Mouse (Mus musculus) forebrain, embryonic 15.5 days (tissue): ENCODE results near the gene Ppp1r32. TPM values are rescaled to one million over a fixed set of nuclear protein-coding genes. Genes with fewer than 3 reads are reported as not detected.

ENCODE experiments used
- ATAC-seq: fragments of 200-750 bp; cut with Nextera tagmentation; replicated peaks from 2 replicates; pipeline ENCODE4 v1.8.0; 2017; ENCODE audit warnings: mild to moderate bottlenecking, moderate TSS enrichment, moderate library complexity
- H3K27ac ChIP-seq: fragments of 300-500 bp; sonication (generic); replicated peaks from 2 replicates; pipeline ENCODE4 v1.5.1; 2015; ENCODE audit warnings: mild to moderate bottlenecking, inconsistent platforms
- H3K27me3 ChIP-seq: fragments of 300-500 bp; sonication (generic); 2 replicates; pipeline ENCODE4 v1.6.1; 2015; ENCODE audit warnings: inconsistent platforms
- H3K36me3 ChIP-seq: fragments of 300-500 bp; sonication (generic); 2 replicates; pipeline ENCODE4 v1.6.1; 2015; ENCODE audit warnings: mild to moderate bottlenecking, inconsistent platforms
- H3K4me1 ChIP-seq: fragments of 300-500 bp; sonication (generic); 2 replicates; pipeline ENCODE4 v1.6.1; 2015; ENCODE audit warnings: inconsistent platforms
- H3K4me2 ChIP-seq: fragments of 300-500 bp; sonication (generic); replicated peaks from 2 replicates; pipeline ENCODE4 v1.6.1; 2015; ENCODE audit warnings: mild to moderate bottlenecking, inconsistent platforms
- H3K4me3 ChIP-seq: fragments of 300-500 bp; sonication (generic); 2 replicates; pipeline ENCODE4 v1.5.1; 2015; ENCODE audit warnings: mild to moderate bottlenecking, inconsistent platforms
- H3K9ac ChIP-seq: fragments of 300-500 bp; sonication (generic); replicated peaks from 2 replicates; pipeline ENCODE4 v1.6.1; 2015; ENCODE audit warnings: mild to moderate bottlenecking, inconsistent platforms
- H3K9me3 ChIP-seq: fragments of 300-500 bp; sonication (generic); 2 replicates; pipeline ENCODE4 v1.6.1; 2016; ENCODE audit warnings: inconsistent platforms
- WGBS: fragments of 180-500 bp; shearing (Covaris S2); methylation state at CpG from one replicate; pipeline ENCODE4 v1.1.7; 2015; ENCODE audit warnings: mixed read lengths; 5-methylcytosine and 5-hydroxymethylcytosine counted together
- polyA plus RNA-seq: library from polyadenylated mRNA; unstranded; fragments of >200 nt; fragmentation: Nextera tagmentation; extraction: Ambion mirVana; gene quantifications from 2 replicates; pipeline ENCODE4 v1.2.1, GENCODE M21; 2015

Gene Ppp1r32
- polyA plus RNA-seq, 1 experiment from 2014 or later, result 3.0 TPM

DNA sequence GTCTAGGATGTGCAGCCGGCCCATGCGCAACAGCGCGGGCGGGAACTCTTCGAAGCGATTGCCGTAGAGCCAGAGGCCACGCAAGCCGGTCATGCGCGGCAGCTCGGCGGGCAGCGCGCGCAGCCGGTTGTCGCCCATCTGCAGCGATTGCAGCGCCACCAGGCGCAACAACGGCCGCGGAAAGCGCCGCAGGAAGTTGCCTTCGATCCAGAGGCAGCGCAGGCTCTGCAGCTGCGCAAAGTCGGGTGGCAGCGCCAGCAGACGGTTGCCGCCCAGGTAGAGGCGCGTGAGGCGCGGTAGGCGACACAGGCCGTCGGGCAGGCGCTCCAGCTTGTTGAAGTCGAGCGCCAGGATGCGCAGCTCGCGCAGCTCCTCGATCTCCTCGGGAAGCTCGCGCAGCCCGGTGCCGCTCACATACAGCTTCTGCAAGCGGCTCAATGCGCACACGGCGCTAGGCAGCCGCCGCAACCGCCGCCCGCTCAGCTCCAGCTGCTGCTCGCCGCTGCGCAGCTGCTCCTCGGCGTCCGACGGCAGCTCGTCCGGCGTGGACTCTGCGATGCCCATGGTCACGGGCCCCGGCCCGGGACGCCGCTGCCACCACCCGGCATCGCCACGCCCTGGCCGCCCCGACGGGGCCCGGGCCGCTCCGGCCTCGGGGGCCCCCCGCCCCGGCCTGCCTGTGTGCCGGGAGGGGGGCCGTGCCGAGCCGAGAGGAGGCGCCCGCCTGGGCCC, 25.8 kb downstream of the Ppp1r32 start, which contains the start of gene Lrrc10b:
Lrrc10b (minus strand) TSS at position 722 of the 732 bp plus-strand sequence.
- Histone ChIP-seq H3K9me3 (no peaks in the 10 kb centered on the region), H3K4me3 (peak within 1 kb of the TSS; percentile 52), H3K4me2 (peak within 1 kb of the TSS; percentile 85), H3K9ac (peak within 1 kb of the TSS; percentile 41), H3K4me1 (peaks cover 24% of the 10 kb centered on the region), H3K27me3 (peaks cover 60% of the 10 kb centered on the region), H3K27ac (peak within 1 kb of the TSS; percentile 59), H3K36me3 (no peaks in the 10 kb centered on the region)
- ATAC-seq, result peak; percentile 77
- WGBS, result under 1% methylated on average over 89 of the region's 96 CpGs

- 71% methylated on average over 3 of the region's 3 CpGs for WGBS
- H3K36me3 ChIP-seq, result no peaks in the 10 kb centered on the region
- H3K4me2 ChIP-seq, result no peak overlapping the region
- H3K9me3 ChIP-seq, result no peaks in the 10 kb centered on the region
- H3K27me3 ChIP-seq, result peaks cover 54% of the 10 kb centered on the region
- H3K4me1 ChIP-seq, result peaks cover 24% of the 10 kb centered on the region
- H3K27ac ChIP-seq, result no peak overlapping the region
- H3K9ac ChIP-seq, result no peak overlapping the region
- no peak for ATAC-seq
- no peak overlapping the region for H3K4me3 ChIP-seq
Observed at GRCm38 (mm10) chr19:10455437-10455806, 27.3 kb downstream of the Ppp1r32 start.

GRCm38 (mm10) chr19:10454718-10455436, 27.9 kb downstream of the Ppp1r32 start:
- peaks cover 52% of the 10 kb centered on the region for H3K27me3 ChIP-seq

GRCm38 (mm10) chr19:10449708-10450107, 33.0 kb downstream of the Ppp1r32 start:
- peak; percentile 53 for ATAC-seq
- Histone ChIP-seq H3K4me2 (no peak overlapping the region), H3K9me3 (no peaks in the 10 kb centered on the region), H3K27me3 (peaks cover 6% of the 10 kb centered on the region; the same call in 1 of the 2 replicates), H3K9ac (no peak overlapping the region), H3K4me1 (no peaks in the 10 kb centered on the region), H3K4me3 (no peak overlapping the region), H3K36me3 (peaks cover 9% of the 10 kb centered on the region), H3K27ac (no peak overlapping the region)
- WGBS, result 7% methylated on average over 3 of the region's 3 CpGs

More at GRCm38 (mm10) chr19:10454718-10455436, 27.9 kb downstream of the Ppp1r32 start:
- Histone ChIP-seq H3K9me3 (no peaks in the 10 kb centered on the region), H3K4me2 (no peak overlapping the region), H3K27ac (no peak overlapping the region), H3K9ac (no peak overlapping the region), H3K36me3 (no peaks in the 10 kb centered on the region), H3K4me1 (peaks cover 24% of the 10 kb centered on the region), H3K4me3 (no peak overlapping the region)
- WGBS, result 79% methylated on average over 4 of the region's 4 CpGs
- no peak for ATAC-seq

GRCm38 (mm10) chr19:10449190-10449589, 33.5 kb downstream of the Ppp1r32 start:
- H3K9ac ChIP-seq, result no peak overlapping the region
- no peaks in the 10 kb centered on the region for H3K9me3 ChIP-seq
- no peak overlapping the region for H3K4me3 ChIP-seq
- no peak overlapping the region for H3K27ac ChIP-seq
- H3K4me2 ChIP-seq, result no peak overlapping the region
- no peaks in the 10 kb centered on the region for H3K4me1 ChIP-seq
- peak; percentile 46; the same call in 1 of the 2 replicates for ATAC-seq
- 0 out of 2 replicates have a peak, but pooled peaks cover under 1% of the 10 kb centered on the region for H3K27me3 ChIP-seq
- 75% methylated on average over 6 of the region's 6 CpGs for WGBS
- H3K36me3 ChIP-seq, result peaks cover 13% of the 10 kb centered on the region

GRCm38 (mm10) chr19:10448275-10448674, 34.5 kb downstream of the Ppp1r32 start:
- H3K27ac ChIP-seq, result no peak overlapping the region
- H3K4me3 ChIP-seq, result no peak overlapping the region
- H3K9me3 ChIP-seq, result no peaks in the 10 kb centered on the region
- H3K9ac ChIP-seq, result no peak overlapping the region
- H3K4me1 ChIP-seq, result no peaks in the 10 kb centered on the region
- peaks cover 13% of the 10 kb centered on the region for H3K36me3 ChIP-seq
- no peaks in the 10 kb centered on the region for H3K27me3 ChIP-seq
- H3K4me2 ChIP-seq, result no peak overlapping the region
- 97% methylated on average over 7 of the region's 7 CpGs for WGBS
- no peak for ATAC-seq

DNA sequence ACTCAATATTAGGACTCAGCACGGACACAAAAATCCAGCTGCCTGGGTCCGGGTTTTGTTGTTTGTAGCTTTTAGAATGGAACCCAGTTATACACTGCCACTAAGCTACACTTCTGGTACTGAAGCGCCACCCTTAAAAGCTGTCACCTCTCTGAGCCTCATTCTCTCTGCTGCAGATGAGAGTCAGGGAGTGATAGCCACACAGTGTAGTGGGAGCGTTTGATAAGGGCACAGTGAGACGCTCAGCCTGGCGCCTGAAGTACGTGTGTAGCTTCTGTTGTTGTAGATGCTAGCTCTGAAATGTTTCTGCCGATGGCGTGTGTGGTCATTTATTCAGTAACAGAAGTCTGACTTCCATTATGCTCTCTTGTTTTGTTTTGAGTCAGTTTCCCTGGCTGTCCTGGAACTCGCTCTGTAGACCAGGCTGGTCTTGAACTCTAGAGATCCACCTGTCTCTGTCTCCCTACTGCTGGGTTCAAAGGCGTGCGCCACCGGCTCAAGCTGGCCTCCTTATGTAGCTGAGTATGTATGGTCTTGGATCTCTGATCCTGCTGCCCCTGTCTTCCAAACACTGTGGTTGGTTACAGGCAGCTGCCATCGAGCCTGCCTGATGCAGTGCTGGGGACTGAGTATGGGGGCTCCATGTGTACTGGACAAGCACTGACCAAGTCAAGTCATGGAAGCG, 37.9 kb downstream of the Ppp1r32 start:
- no peak overlapping the region for H3K4me2 ChIP-seq

GRCm38 (mm10) chr19:10437521-10437920, 45.2 kb downstream of the Ppp1r32 start:
- 52% methylated on average over 1 of the region's 1 CpGs for WGBS
- no peaks in the 10 kb centered on the region for H3K9me3 ChIP-seq
- ATAC-seq, result no peak
- no peak overlapping the region for H3K4me2 ChIP-seq
- no peaks in the 10 kb centered on the region for H3K27me3 ChIP-seq
- H3K4me3 ChIP-seq, result no peak overlapping the region
- H3K9ac ChIP-seq, result no peak overlapping the region
- peaks cover 3% of the 10 kb centered on the region; the same call in 1 of the 2 replicates for H3K36me3 ChIP-seq
- H3K4me1 ChIP-seq, result peaks cover 10% of the 10 kb centered on the region; the same call in 1 of the 2 replicates
- no peak overlapping the region for H3K27ac ChIP-seq

More for the DNA sequence above, 37.9 kb downstream of the Ppp1r32 start:
- H3K27me3 ChIP-seq, result no peaks in the 10 kb centered on the region
- no peaks in the 10 kb centered on the region for H3K9me3 ChIP-seq
- H3K36me3 ChIP-seq, result peaks cover 16% of the 10 kb centered on the region
- WGBS, result 90% methylated on average over 15 of the region's 15 CpGs
- H3K9ac ChIP-seq, result no peak overlapping the region
- no peaks in the 10 kb centered on the region for H3K4me1 ChIP-seq
- H3K27ac ChIP-seq, result no peak overlapping the region
- no peak overlapping the region for H3K4me3 ChIP-seq
- no peak for ATAC-seq

DNA sequence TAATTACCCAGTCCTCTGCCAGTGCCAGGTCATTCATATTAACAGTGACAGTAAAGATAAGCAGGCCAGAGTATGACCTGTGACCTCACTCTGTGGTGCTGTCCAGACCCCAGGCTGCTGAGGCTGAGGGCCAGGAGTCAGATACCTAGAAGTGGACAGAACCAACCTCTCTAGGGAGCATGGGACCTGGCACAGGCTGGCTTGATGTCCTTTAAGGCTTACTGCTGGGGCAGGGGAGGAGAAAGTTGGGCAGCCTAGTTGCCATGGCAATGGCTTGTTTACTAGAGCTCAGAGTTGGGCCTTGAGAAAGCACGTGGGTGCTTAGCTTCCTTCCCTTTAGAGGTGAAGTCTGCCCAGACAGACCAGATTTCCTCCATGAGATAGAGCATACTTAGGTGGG, 46.0 kb downstream of the Ppp1r32 start:
- no peak overlapping the region for H3K9ac ChIP-seq
- H3K9me3 ChIP-seq, result no peaks in the 10 kb centered on the region
- H3K4me1 ChIP-seq, result peaks cover 16% of the 10 kb centered on the region
- H3K27me3 ChIP-seq, result no peaks in the 10 kb centered on the region
- H3K27ac ChIP-seq, result no peak overlapping the region
- 29% methylated on average over 1 of the region's 1 CpGs for WGBS
- peaks cover 3% of the 10 kb centered on the region; the same call in 1 of the 2 replicates for H3K36me3 ChIP-seq
- H3K4me2 ChIP-seq, result no peak overlapping the region
- no peak for ATAC-seq
- H3K4me3 ChIP-seq, result no peak overlapping the region

GRCm38 (mm10) chr19:10435908-10436307, 46.8 kb downstream of the Ppp1r32 start:
- Histone ChIP-seq H3K4me3 (no peak overlapping the region), H3K9me3 (no peaks in the 10 kb centered on the region), H3K27ac (no peak overlapping the region), H3K4me1 (peaks cover 22% of the 10 kb centered on the region), H3K36me3 (peaks cover 3% of the 10 kb centered on the region; the same call in 1 of the 2 replicates), H3K4me2 (no peak overlapping the region), H3K27me3 (no peaks in the 10 kb centered on the region), H3K9ac (no peak overlapping the region)
- 25% methylated on average over 3 of the region's 3 CpGs for WGBS
- no peak; the same call in 1 of the 2 replicates for ATAC-seq

GRCm38 (mm10) chr19:10434927-10435326, 47.8 kb downstream of the Ppp1r32 start:
- ATAC-seq, result no peak
- H3K36me3 ChIP-seq, result no peaks in the 10 kb centered on the region
- no peak overlapping the region for H3K4me2 ChIP-seq
- H3K27ac ChIP-seq, result no peak overlapping the region
- no peak overlapping the region for H3K9ac ChIP-seq
- 74% methylated on average over 6 of the region's 6 CpGs for WGBS
- no peaks in the 10 kb centered on the region for H3K9me3 ChIP-seq
- H3K4me1 ChIP-seq, result peaks cover 24% of the 10 kb centered on the region
- H3K27me3 ChIP-seq, result no peaks in the 10 kb centered on the region
- H3K4me3 ChIP-seq, result no peak overlapping the region
